Mouse (Mus musculus) kidney, embryonic 16.5 days (tissue): ENCODE data around the gene Bcl6b. TPM values are rescaled to one million over a fixed set of nuclear protein-coding genes. Genes with fewer than 3 reads are reported as not detected.

Experiments used
- ATAC-seq: fragments of 200-750 bp; cut with Nextera tagmentation; 2 replicates; pipeline ENCODE4 v1.8.0; 2017; ENCODE audit warnings: moderate TSS enrichment; ENCODE audit not compliant: low FRiP score, low TSS enrichment
- H3K27ac ChIP-seq: fragments of 300-500 bp; sonication (generic); 2 replicates; pipeline ENCODE4 v1.5.1; 2014; ENCODE audit warnings: low read length
- H3K27me3 ChIP-seq: fragments of 300-500 bp; sonication (generic); 2 replicates; pipeline ENCODE4 v1.6.1; 2014; ENCODE audit warnings: low read length, control low read depth, mixed read lengths; ENCODE audit not compliant: insufficient read depth
- H3K36me3 ChIP-seq: fragments of 300-500 bp; sonication (generic); 2 replicates; pipeline ENCODE4 v1.6.1; 2014; ENCODE audit warnings: low read length, control low read depth, mixed read lengths; ENCODE audit not compliant: insufficient read depth
- H3K4me1 ChIP-seq: fragments of 300-500 bp; sonication (generic); 2 replicates; pipeline ENCODE4 v1.6.1; 2014; ENCODE audit warnings: low read length, control low read depth, mixed read lengths; ENCODE audit not compliant: insufficient read depth
- H3K4me2 ChIP-seq: fragments of 300-500 bp; sonication (generic); replicated peaks from 2 replicates; pipeline ENCODE4 v1.6.1; 2014; ENCODE audit warnings: low read depth, low read length
- H3K4me3 ChIP-seq: fragments of 300-500 bp; sonication (generic); 2 replicates; pipeline ENCODE4 v1.5.1; 2014; ENCODE audit warnings: mild to moderate bottlenecking, low read length
- H3K9ac ChIP-seq: fragments of 300-500 bp; sonication (generic); replicated peaks from 2 replicates; pipeline ENCODE4 v1.6.1; 2014; ENCODE audit warnings: low read length
- H3K9me3 ChIP-seq: fragments of 300-500 bp; sonication (generic); 2 replicates; pipeline ENCODE4 v1.6.1; 2016; ENCODE audit warnings: low read length, control low read depth
- WGBS: fragments of 180-500 bp; shearing (Covaris S2); extraction: QIAGEN DNeasy Blood & Tissue Kit; methylation state at CpG from one replicate; pipeline ENCODE4 v1.1.7; 2014; 5-methylcytosine and 5-hydroxymethylcytosine counted together
- polyA plus RNA-seq: library from polyadenylated mRNA; unstranded; fragments of >200 nt; fragmentation: Nextera tagmentation; extraction: Ambion mirVana; gene quantifications from 2 replicates; pipeline ENCODE4 v1.2.1, GENCODE M21; 2015

The Bcl6b gene
- polyA plus RNA-seq, 1 experiment from 2014 or later: 27.4 TPM

DNA sequence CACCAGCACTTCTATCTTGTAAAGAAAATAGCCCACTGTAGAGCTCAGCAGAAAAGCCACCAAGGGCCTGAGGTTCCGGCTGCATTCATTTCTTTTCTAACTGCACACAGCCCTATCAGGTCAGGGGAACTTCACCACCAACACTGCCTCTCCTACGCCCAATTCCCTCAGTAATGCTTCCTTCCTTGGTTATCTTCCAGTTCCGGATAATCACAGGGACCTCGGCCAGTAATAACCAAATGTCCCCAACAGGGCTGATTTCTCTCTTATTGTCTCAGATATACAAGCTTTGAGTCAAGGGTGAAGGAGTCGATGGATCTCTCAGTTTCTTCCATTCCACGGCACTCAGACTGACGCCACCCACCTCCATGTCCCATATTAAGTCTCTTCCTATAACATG lies 22.3 kb downstream of the Bcl6b start:
- Histone ChIP-seq H3K4me3 (no peak overlapping the region), H3K9me3 (no peaks in the 10 kb centered on the region), H3K36me3 (no peaks in the 10 kb centered on the region), H3K27ac (no peak overlapping the region), H3K4me2 (no peak overlapping the region), H3K27me3 (no peaks in the 10 kb centered on the region), H3K9ac (no peak overlapping the region), H3K4me1 (no peaks in the 10 kb centered on the region)
- ATAC-seq: no peak
- WGBS: 78% methylated on average over 7 of the region's 7 CpGs

GRCm38 (mm10) chr11:70206801-70207200 lies 22.8 kb downstream of the Bcl6b start:
- no peak overlapping the region for H3K4me2 ChIP-seq
- ATAC-seq: no peak
- H3K36me3 ChIP-seq: no peaks in the 10 kb centered on the region
- 77% methylated on average over 2 of the region's 2 CpGs for WGBS
- H3K27ac ChIP-seq: no peak overlapping the region
- no peaks in the 10 kb centered on the region for H3K4me1 ChIP-seq
- H3K9me3 ChIP-seq: no peaks in the 10 kb centered on the region
- H3K27me3 ChIP-seq: no peaks in the 10 kb centered on the region
- H3K4me3 ChIP-seq: no peak overlapping the region
- H3K9ac ChIP-seq: no peak overlapping the region

DNA sequence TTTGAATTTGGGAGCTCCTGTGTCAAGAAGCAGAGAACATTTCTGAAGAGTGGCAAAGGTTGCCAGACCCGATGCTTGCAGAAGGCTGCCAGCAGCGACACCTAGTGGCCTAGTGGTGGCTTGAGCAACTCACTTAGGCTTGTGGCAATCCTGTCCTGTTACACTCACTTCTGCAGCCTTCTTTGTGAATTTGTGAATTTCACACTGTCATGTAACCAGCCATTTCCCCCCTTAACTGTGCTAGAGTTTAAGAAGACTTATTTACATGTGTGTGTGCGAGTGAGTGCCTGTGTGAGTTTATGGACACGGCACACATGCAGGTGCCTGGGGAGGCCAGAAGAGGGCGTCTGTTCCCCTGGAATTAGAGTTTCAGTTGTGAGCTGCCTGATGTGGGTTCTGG lies 27.9 kb downstream of the Bcl6b start:
- 38% methylated on average over 5 of the region's 5 CpGs for WGBS
- Histone ChIP-seq H3K36me3 (no peaks in the 10 kb centered on the region), H3K4me2 (no peak overlapping the region), H3K4me1 (peaks cover 14% of the 10 kb centered on the region), H3K9ac (no peak overlapping the region), H3K9me3 (no peaks in the 10 kb centered on the region), H3K27me3 (peaks cover 3% of the 10 kb centered on the region; the same call in 1 of the 2 replicates), H3K4me3 (no peak overlapping the region), H3K27ac (no peak overlapping the region)
- 0 out of 2 replicates have a peak, but pooled peaks have one; percentile 61 for ATAC-seq

- peak; percentile 49; the same call in 1 of the 2 replicates for ATAC-seq
- Histone ChIP-seq H3K4me1 (peaks cover 14% of the 10 kb centered on the region), H3K4me2 (no peak overlapping the region), H3K9ac (peak overlapping the region; percentile 12; the same call in 1 of the 2 replicates), H3K9me3 (peaks cover 2% of the 10 kb centered on the region; the same call in 1 of the 2 replicates), H3K4me3 (no peak overlapping the region), H3K27me3 (peaks cover 3% of the 10 kb centered on the region; the same call in 1 of the 2 replicates), H3K27ac (peak overlapping the region; percentile 77), H3K36me3 (no peaks in the 10 kb centered on the region)
- WGBS: 33% methylated on average over 5 of the region's 5 CpGs
These were observed 29.5 kb downstream of the Bcl6b start for GRCm38 (mm10) chr11:70200036-70200608.

- H3K4me3 ChIP-seq: no peak overlapping the region
- H3K27me3 ChIP-seq: peaks cover 3% of the 10 kb centered on the region; the same call in 1 of the 2 replicates
- H3K27ac ChIP-seq: peak overlapping the region; percentile 77
- 72% methylated on average over 8 of the region's 8 CpGs for WGBS
- no peak for ATAC-seq
- H3K4me1 ChIP-seq: peaks cover 14% of the 10 kb centered on the region
- no peaks in the 10 kb centered on the region for H3K36me3 ChIP-seq
- no peak overlapping the region for H3K9ac ChIP-seq
- H3K4me2 ChIP-seq: no peak overlapping the region
- peaks cover 3% of the 10 kb centered on the region; the same call in 1 of the 2 replicates for H3K9me3 ChIP-seq
These were observed 30.5 kb downstream of the Bcl6b start for GRCm38 (mm10) chr11:70199107-70199506.

- H3K36me3 ChIP-seq: no peaks in the 10 kb centered on the region
These were observed 31.3 kb downstream of the Bcl6b start for GRCm38 (mm10) chr11:70198332-70198731.

DNA sequence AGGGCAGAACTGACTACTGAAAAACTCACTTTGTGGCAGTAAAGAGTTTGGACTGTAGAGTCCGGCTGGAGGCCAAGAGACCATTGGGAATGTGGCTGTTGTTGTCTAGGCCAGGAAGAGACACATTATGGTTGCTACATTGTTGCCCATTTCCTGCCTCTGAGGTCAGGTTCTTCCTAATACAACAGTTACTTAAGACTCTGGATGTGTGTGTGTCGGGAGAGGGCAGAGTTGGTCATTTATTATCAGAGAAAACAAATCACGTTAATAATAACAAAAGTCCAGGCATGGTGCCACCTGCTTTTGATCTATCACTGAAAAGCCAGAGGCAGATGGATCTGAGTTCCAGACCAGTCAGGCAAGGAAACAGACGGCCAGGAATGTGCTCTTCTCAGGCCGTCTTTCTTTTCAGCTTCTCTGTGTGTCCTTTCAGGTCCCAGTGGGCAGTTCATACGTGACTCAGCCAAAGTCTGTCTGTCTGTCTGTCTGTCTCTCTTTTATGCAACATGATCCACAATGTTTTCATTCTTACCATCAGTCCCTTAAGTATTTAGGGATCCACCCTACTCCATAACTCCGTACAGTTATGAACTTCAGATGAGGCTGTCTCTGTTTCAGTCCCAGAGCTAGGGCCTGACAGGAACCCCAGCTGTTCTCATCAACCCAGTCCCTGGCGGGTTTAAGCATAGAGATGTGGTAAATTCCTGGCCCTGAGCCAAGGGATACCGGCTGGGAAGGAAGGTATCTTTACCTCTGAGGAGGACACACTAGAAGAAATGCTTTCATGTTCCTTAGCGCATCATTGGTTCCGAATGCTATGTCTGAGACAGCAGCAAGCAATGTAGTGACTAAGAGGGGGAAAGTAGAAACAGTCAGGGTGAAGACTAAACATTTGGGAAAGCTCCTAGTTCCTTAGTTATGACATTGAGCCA lies 36.0 kb downstream of the Bcl6b start:
- H3K4me1 ChIP-seq: 0 out of 2 replicates have a peak, but pooled peaks cover 7% of the 10 kb centered on the region
- WGBS: 29% methylated on average over 11 of the region's 11 CpGs
- no peak overlapping the region for H3K4me3 ChIP-seq
- H3K9ac ChIP-seq: no peak overlapping the region
- no peak overlapping the region for H3K4me2 ChIP-seq
- no peak overlapping the region for H3K27ac ChIP-seq
- H3K36me3 ChIP-seq: no peaks in the 10 kb centered on the region
- H3K27me3 ChIP-seq: no peaks in the 10 kb centered on the region
- ATAC-seq: no peak
- H3K9me3 ChIP-seq: peaks cover 3% of the 10 kb centered on the region; the same call in 1 of the 2 replicates

More at GRCm38 (mm10) chr11:70198332-70198731, 31.3 kb downstream of the Bcl6b start:
- ATAC-seq: no peak
- peaks cover 3% of the 10 kb centered on the region; the same call in 1 of the 2 replicates for H3K27me3 ChIP-seq
- no peak overlapping the region for H3K9ac ChIP-seq
- 81% methylated on average over 3 of the region's 3 CpGs for WGBS
- H3K4me3 ChIP-seq: no peak overlapping the region
- H3K9me3 ChIP-seq: peaks cover 3% of the 10 kb centered on the region; the same call in 1 of the 2 replicates
- H3K27ac ChIP-seq: no peak overlapping the region
- peaks cover 19% of the 10 kb centered on the region for H3K4me1 ChIP-seq
- H3K4me2 ChIP-seq: no peak overlapping the region

- no peak overlapping the region for H3K4me2 ChIP-seq
- no peaks in the 10 kb centered on the region for H3K36me3 ChIP-seq
- H3K9ac ChIP-seq: no peak overlapping the region
- H3K27ac ChIP-seq: no peak overlapping the region
- peaks cover 3% of the 10 kb centered on the region; the same call in 1 of the 2 replicates for H3K9me3 ChIP-seq
- no peaks in the 10 kb centered on the region for H3K27me3 ChIP-seq
- no peak for ATAC-seq
- WGBS: 82% methylated on average over 4 of the region's 4 CpGs
- 0 out of 2 replicates have a peak, but pooled peaks cover 7% of the 10 kb centered on the region for H3K4me1 ChIP-seq
- H3K4me3 ChIP-seq: no peak overlapping the region
These were observed 37.4 kb downstream of the Bcl6b start for GRCm38 (mm10) chr11:70192157-70192556.

DNA sequence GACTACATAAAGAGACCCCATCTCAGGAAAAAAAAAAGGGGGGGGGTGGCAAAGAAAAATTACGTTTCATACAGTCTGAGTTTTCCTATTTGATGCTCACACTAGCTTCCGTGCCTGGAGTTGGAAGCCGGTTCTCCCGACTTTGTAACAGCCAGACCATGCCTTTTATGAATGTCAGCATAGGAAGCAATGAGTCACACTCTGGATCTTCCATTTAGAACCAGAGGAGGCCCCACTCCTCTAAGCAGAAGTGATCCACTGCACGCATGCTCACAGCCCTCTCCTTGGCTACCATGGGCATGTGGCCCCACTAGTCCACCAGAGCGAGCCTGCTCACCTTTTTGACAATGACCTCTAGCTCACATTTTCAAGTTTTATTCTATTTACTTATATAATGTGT lies 38.4 kb downstream of the Bcl6b start:
- Histone ChIP-seq H3K9ac (no peak overlapping the region), H3K27me3 (no peaks in the 10 kb centered on the region), H3K27ac (no peak overlapping the region), H3K4me3 (no peak overlapping the region), H3K4me2 (no peak overlapping the region), H3K9me3 (peaks cover 3% of the 10 kb centered on the region; the same call in 1 of the 2 replicates), H3K36me3 (no peaks in the 10 kb centered on the region), H3K4me1 (0 out of 2 replicates have a peak, but pooled peaks cover 7% of the 10 kb centered on the region)
- no peak for ATAC-seq
- 80% methylated on average over 6 of the region's 6 CpGs for WGBS
